Mouse (Mus musculus) embryonic fibroblast, embryonic 13.5 days (primary cell): ENCODE data around the gene Dlgap4.

Experiments
- CTCF ChIP-seq: IDR thresholded peaks from 2 replicates; pipeline ENCODE4 v1.5.1; 2011; ENCODE audit warnings: mild to moderate bottlenecking, control low read depth, low read length, moderate library complexity, borderline replicate concordance; ENCODE audit not compliant: insufficient read depth
- POLR2A ChIP-seq: IDR thresholded peaks from 2 replicates; pipeline ENCODE4 v1.6.1; 2011; ENCODE audit warnings: low read depth, mild to moderate bottlenecking, control low read depth, low read length, moderate library complexity

GRCm38 (mm10) chr2:156697261-156697660 lies 83.8 kb downstream of the Dlgap4 start:
- no peak for TF ChIP-seq POLR2A
- no peak for TF ChIP-seq CTCF
